Mouse (Mus musculus): ENCODE measurements around the gene Tldc2. TPM values are rescaled to one million over a fixed set of nuclear protein-coding genes. Genes with fewer than 3 reads are reported as not detected.

The Tldc2 gene
- polyA plus RNA-seq, 1 experiment: not detected

DNA sequence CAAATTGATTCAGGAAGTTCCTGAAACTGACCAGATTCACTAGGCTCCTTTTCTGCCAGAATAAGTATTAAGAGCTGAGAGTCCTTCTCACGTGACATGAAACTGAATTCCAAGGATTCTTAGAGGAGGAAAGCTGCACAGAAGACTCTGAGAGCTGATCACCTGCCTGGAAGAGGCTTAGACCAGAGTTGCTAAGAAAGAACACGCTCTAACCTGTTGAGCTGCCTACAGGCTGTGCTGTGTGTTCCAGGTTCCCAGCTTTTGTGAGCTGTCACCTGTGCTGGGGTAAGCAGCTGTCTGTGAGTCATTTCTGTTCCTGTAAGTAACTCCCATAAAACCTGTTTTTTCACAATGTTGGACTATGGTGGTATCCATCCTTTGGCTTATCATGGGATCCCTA is 40.9 kb upstream of the Tldc2 start:
- H3K27me3 ChIP-seq (ENCODE audit: control insufficient read depth, insufficient read depth, low read length): no peaks in the 10 kb centered on the region
- no peaks in the 10 kb centered on the region for H3K4me1 ChIP-seq (replicated peaks; ENCODE audit: control insufficient read depth, insufficient read depth, low read length)
- no peak for TF ChIP-seq CTCF (IDR thresholded peaks at IDR 0.05; ENCODE audit: borderline replicate concordance, control insufficient read depth, extremely low read depth, insufficient read depth, low read length, poor library complexity)
- TF ChIP-seq POLR2A (IDR thresholded peaks at IDR 0.05; ENCODE audit: control insufficient read depth, extremely low read depth, insufficient read depth, low read length, poor library complexity): no peak
- 89% methylated on average over 2 of the region's 2 CpGs for WGBS
- DNase-seq: no peak
- H3K27ac ChIP-seq (ENCODE audit: control insufficient read depth, insufficient read depth, low read length): no peak overlapping the region
- no peaks in the 10 kb centered on the region for H3K36me3 ChIP-seq (ENCODE audit: control insufficient read depth, insufficient read depth, low read length)
- no peak overlapping the region for H3K4me3 ChIP-seq (ENCODE audit: control insufficient read depth, insufficient read depth, low read length)

DNA sequence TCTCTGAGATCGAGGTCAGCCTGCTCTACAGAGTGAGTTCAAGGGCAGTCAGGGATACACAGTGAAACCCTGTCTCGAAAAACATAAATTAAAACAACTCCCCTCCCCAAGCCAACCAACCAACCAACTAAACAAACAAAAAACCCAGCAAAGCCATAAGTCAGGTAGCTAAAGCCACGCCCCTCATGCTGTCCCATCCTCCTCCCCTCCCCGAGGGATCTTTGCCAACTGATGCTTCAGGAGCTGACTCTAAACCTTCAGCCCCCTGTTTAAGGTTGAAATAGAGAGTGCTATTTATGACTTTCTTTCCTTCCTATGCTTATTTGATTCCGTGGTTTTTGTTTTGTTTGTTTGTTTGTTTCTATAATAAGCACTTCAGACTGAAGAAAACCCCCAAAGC is 39.9 kb upstream of the Tldc2 start:
- Histone ChIP-seq H3K4me3 (ENCODE audit: control insufficient read depth, insufficient read depth, low read length) (no peak overlapping the region), H3K4me1 (replicated peaks; ENCODE audit: control insufficient read depth, insufficient read depth, low read length) (no peaks in the 10 kb centered on the region), H3K36me3 (ENCODE audit: control insufficient read depth, insufficient read depth, low read length) (no peaks in the 10 kb centered on the region), H3K27me3 (ENCODE audit: control insufficient read depth, insufficient read depth, low read length) (no peaks in the 10 kb centered on the region), H3K27ac (ENCODE audit: control insufficient read depth, insufficient read depth, low read length) (no peak overlapping the region)
- no peak for TF ChIP-seq CTCF (IDR thresholded peaks at IDR 0.05; ENCODE audit: borderline replicate concordance, control insufficient read depth, extremely low read depth, insufficient read depth, low read length, poor library complexity)
- no peak for TF ChIP-seq POLR2A (IDR thresholded peaks at IDR 0.05; ENCODE audit: control insufficient read depth, extremely low read depth, insufficient read depth, low read length, poor library complexity)
- WGBS: 89% methylated on average over 5 of the region's 5 CpGs
- no peak for DNase-seq

DNA sequence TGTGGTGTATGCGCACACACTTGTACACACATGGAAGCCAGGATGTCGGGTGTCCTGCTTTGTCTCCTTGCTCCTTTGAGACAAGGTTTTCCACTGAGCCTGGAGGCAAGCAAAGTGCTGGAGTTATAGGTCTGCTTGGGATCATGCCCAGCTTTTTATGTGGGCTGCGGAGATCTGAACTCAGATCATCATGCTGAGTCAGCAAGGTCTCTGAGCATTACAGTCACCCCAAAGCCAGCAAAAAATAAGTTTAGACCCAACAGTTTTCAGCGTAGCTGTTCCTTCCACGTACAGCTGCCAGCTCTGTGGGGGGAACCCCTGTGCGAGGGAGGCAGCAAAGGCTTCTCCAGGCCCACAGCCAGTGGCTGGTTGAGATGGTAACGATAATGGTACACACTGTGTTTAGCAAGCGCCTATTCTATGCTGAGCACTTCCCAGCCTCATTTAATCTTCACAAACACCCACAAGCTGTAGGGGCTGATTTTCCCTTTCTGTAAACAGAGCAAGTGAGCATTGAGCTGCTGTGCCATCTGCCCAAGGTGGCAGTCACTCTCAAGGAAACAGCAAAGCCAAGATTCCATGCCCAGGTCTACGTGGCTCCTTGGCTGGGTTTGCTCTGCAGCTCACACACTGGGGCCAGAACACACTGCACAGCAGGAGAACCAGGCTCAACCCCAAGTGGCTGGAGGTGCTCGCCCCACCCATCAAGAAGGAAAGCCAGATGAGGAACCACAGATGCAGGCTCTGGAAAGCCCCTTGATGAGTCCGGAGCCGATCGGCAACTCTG is 38.3 kb upstream of the Tldc2 start:
- no peak for TF ChIP-seq CTCF (IDR thresholded peaks at IDR 0.05; ENCODE audit: borderline replicate concordance, control insufficient read depth, extremely low read depth, insufficient read depth, low read length, poor library complexity)
- TF ChIP-seq POLR2A (IDR thresholded peaks at IDR 0.05; ENCODE audit: control insufficient read depth, extremely low read depth, insufficient read depth, low read length, poor library complexity): no peak
- DNase-seq: no peak
- H3K27me3 ChIP-seq (ENCODE audit: control insufficient read depth, insufficient read depth, low read length): no peaks in the 10 kb centered on the region
- no peaks in the 10 kb centered on the region for H3K36me3 ChIP-seq (ENCODE audit: control insufficient read depth, insufficient read depth, low read length)
- WGBS: 88% methylated on average over 13 of the region's 13 CpGs
- no peaks in the 10 kb centered on the region for H3K4me1 ChIP-seq (replicated peaks; ENCODE audit: control insufficient read depth, insufficient read depth, low read length)
- H3K27ac ChIP-seq (ENCODE audit: control insufficient read depth, insufficient read depth, low read length): no peak overlapping the region
- no peak overlapping the region for H3K4me3 ChIP-seq (ENCODE audit: control insufficient read depth, insufficient read depth, low read length)

DNA sequence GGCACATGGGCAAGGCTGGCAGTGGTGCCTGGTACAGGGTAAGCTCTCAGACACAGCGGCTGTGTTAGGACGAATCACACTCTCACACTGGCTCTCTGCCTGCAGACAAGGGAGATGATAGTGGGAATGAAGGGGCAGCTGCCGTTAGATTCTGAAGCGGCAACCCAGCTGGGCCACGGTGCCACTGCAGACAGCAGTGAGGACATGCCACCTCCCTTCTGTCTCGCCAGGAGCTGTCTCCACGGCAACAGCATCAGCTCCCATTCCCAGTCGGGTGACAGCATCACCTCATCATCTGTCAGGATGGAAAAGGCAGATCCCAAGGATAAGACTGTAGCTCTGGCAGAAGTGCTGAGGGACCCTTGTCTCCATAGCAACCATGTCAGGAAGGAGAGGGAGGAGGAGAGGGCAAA is 37.0 kb upstream of the Tldc2 start:
- H3K27ac ChIP-seq (ENCODE audit: control insufficient read depth, insufficient read depth, low read length): no peak overlapping the region
- H3K4me1 ChIP-seq (replicated peaks; ENCODE audit: control insufficient read depth, insufficient read depth, low read length): no peaks in the 10 kb centered on the region
- no peaks in the 10 kb centered on the region for H3K27me3 ChIP-seq (ENCODE audit: control insufficient read depth, insufficient read depth, low read length)
- DNase-seq: no peak
- WGBS: 97% methylated on average over 8 of the region's 8 CpGs
- no peaks in the 10 kb centered on the region for H3K36me3 ChIP-seq (ENCODE audit: control insufficient read depth, insufficient read depth, low read length)
- TF ChIP-seq POLR2A (IDR thresholded peaks at IDR 0.05; ENCODE audit: control insufficient read depth, extremely low read depth, insufficient read depth, low read length, poor library complexity) (no peak), CTCF (IDR thresholded peaks at IDR 0.05; ENCODE audit: borderline replicate concordance, control insufficient read depth, extremely low read depth, insufficient read depth, low read length, poor library complexity) (no peak)
- H3K4me3 ChIP-seq (ENCODE audit: control insufficient read depth, insufficient read depth, low read length): no peak overlapping the region

DNA sequence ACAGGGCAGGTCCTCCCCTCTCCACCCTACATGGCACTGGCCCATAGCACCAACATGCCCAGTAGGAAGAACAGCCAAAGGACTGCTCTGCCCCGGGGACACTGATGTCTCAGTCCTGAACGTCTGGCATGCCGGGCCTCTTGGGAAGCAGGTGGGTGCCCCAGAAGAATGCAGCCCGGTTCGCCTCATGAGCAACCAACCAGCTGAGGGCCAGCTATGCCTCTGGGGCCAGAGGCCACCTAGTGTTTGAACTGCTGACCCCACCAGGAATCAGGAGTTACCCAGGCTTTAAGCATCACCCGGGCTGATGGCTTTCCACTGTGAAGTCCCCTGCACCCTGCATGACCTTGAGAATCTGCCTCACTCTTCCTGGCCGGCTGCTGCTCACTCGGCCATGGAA is 34.4 kb upstream of the Tldc2 start:
- Histone ChIP-seq H3K27ac (ENCODE audit: control insufficient read depth, insufficient read depth, low read length) (no peak overlapping the region), H3K4me1 (replicated peaks; ENCODE audit: control insufficient read depth, insufficient read depth, low read length) (no peaks in the 10 kb centered on the region), H3K36me3 (ENCODE audit: control insufficient read depth, insufficient read depth, low read length) (no peaks in the 10 kb centered on the region), H3K4me3 (ENCODE audit: control insufficient read depth, insufficient read depth, low read length) (no peak overlapping the region), H3K27me3 (ENCODE audit: control insufficient read depth, insufficient read depth, low read length) (no peaks in the 10 kb centered on the region)
- DNase-seq: no peak
- no peak for TF ChIP-seq CTCF (IDR thresholded peaks at IDR 0.05; ENCODE audit: borderline replicate concordance, control insufficient read depth, extremely low read depth, insufficient read depth, low read length, poor library complexity)
- TF ChIP-seq POLR2A (IDR thresholded peaks at IDR 0.05; ENCODE audit: control insufficient read depth, extremely low read depth, insufficient read depth, low read length, poor library complexity): no peak
- 93% methylated on average over 8 of the region's 8 CpGs for WGBS

DNA sequence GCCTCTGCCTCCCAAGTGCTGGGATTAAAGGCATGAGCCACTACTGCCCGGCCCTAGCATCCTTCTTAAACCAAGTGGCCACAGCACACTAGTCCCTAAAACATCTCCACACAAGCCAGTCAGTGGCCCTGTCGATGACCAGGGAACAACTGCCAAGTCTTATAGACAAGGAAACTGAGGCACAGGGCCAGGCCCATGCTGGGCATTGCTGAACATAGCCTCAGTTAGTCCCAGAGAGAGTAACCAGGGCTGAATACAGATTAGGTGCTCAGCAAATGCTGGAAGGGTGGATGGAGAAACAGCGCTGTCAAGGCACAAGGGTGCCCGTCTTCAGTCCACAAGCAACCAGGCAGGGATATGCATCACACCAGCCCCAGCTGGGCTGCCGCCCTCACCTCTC is 33.7 kb upstream of the Tldc2 start:
- WGBS: 95% methylated on average over 5 of the region's 5 CpGs
- no peak for TF ChIP-seq POLR2A (IDR thresholded peaks at IDR 0.05; ENCODE audit: control insufficient read depth, extremely low read depth, insufficient read depth, low read length, poor library complexity)
- no peak for TF ChIP-seq CTCF (IDR thresholded peaks at IDR 0.05; ENCODE audit: borderline replicate concordance, control insufficient read depth, extremely low read depth, insufficient read depth, low read length, poor library complexity)
- no peaks in the 10 kb centered on the region for H3K36me3 ChIP-seq (ENCODE audit: control insufficient read depth, insufficient read depth, low read length)

More for the DNA sequence above, 33.7 kb upstream of the Tldc2 start:
- Histone ChIP-seq H3K27me3 (ENCODE audit: control insufficient read depth, insufficient read depth, low read length) (no peaks in the 10 kb centered on the region), H3K4me3 (ENCODE audit: control insufficient read depth, insufficient read depth, low read length) (no peak overlapping the region), H3K27ac (ENCODE audit: control insufficient read depth, insufficient read depth, low read length) (no peak overlapping the region), H3K4me1 (replicated peaks; ENCODE audit: control insufficient read depth, insufficient read depth, low read length) (peaks cover under 1% of the 10 kb centered on the region)
- DNase-seq: no peak
